Mouse (Mus musculus): ENCODE results near the gene Leng9.

GRCm38 (mm10) chr7:4143506-4143905 lies 6.7 kb downstream of the Leng9 start:
- TF ChIP-seq POLR2A (IDR thresholded peaks at IDR 0.05; ENCODE audit: low read depth, low read length) (no peak), CTCF (conservative IDR thresholded peaks at IDR 0.05; ENCODE audit: insufficient read depth, insufficient read length, low read depth, low read length) (no peak)

Measured in kidney, adult 2 months (tissue).